Mouse (Mus musculus) heart, embryonic 14.5 days (tissue): Measurements from ENCODE around the gene Rbms3. TPM values are rescaled to one million over a fixed set of nuclear protein-coding genes. Genes with fewer than 3 reads are reported as not detected.
A peak's percentile ranks its signal among the peaks of the same experiment; 100 is the strongest.

Experiments
- ATAC-seq: fragments of 200-750 bp; cut with Nextera tagmentation; 2 replicates; pipeline ENCODE4 v1.8.0; 2017; ENCODE audit warnings: low read depth, moderate TSS enrichment; ENCODE audit not compliant: insufficient number of reproducible peaks, insufficient read depth, low FRiP score
- H3K27ac ChIP-seq, 2 experiments: fragments of 200-500 bp in 1 of 2; fragments of 300-500 bp in 1 of 2; sonication (generic) in 1 of 2; replicated peaks in 1 of 2; 2 replicates each; pipeline ENCODE4 v1.5.1; 2012 to 2014; ENCODE audit warnings: low read depth in 2 of 2, low read length in 2 of 2, control low read depth in 1 of 2, mild to moderate bottlenecking in 1 of 2, mixed read lengths in 1 of 2; ENCODE audit not compliant: control insufficient read depth in 1 of 2, insufficient read depth in 1 of 2
- H3K27me3 ChIP-seq: fragments of 300-500 bp; sonication (generic); 2 replicates; pipeline ENCODE4 v1.6.1; 2014; ENCODE audit warnings: mild to moderate bottlenecking, low read length, control low read depth; ENCODE audit not compliant: control insufficient read depth, insufficient read depth
- H3K36me3 ChIP-seq: fragments of 300-500 bp; sonication (generic); 2 replicates; pipeline ENCODE4 v1.6.1; 2014; ENCODE audit warnings: mild to moderate bottlenecking, control low read depth, low read length, mixed read lengths; ENCODE audit not compliant: control insufficient read depth, insufficient read depth
- H3K4me1 ChIP-seq, 2 experiments: fragments of 200-500 bp in 1 of 2; fragments of 300-500 bp in 1 of 2; sonication (generic) in 1 of 2; 2 replicates each; pipeline ENCODE4 v1.6.1; 2012 to 2014; ENCODE audit warnings: low read length in 2 of 2, control low read depth in 1 of 2, mixed read lengths in 1 of 2; ENCODE audit not compliant: control insufficient read depth in 2 of 2, insufficient read depth in 2 of 2
- H3K4me2 ChIP-seq: fragments of 300-500 bp; sonication (generic); 2 replicates; pipeline ENCODE4 v1.6.1; 2014; ENCODE audit warnings: mild to moderate bottlenecking, low read length
- H3K4me3 ChIP-seq, 2 experiments: fragments of 200-500 bp in 1 of 2; fragments of 300-500 bp in 1 of 2; sonication (generic) in 1 of 2; 2 replicates each; pipeline ENCODE4 v1.5.1; 2012 to 2014; ENCODE audit warnings: low read length in 2 of 2, mild to moderate bottlenecking in 2 of 2, control low read depth in 1 of 2, low read depth in 1 of 2, moderate library complexity in 1 of 2; ENCODE audit not compliant: control insufficient read depth in 1 of 2, insufficient read depth in 1 of 2
- H3K9ac ChIP-seq: fragments of 300-500 bp; sonication (generic); 2 replicates; pipeline ENCODE4 v1.6.1; 2014; ENCODE audit warnings: mild to moderate bottlenecking, low read length
- H3K9me3 ChIP-seq: fragments of 300-500 bp; sonication (generic); 2 replicates; pipeline ENCODE4 v1.6.1; 2016; ENCODE audit warnings: low read length, control low read depth; ENCODE audit not compliant: control insufficient read depth
- WGBS: fragments of 180-500 bp; shearing (Covaris S2); extraction: QIAGEN DNeasy Blood & Tissue Kit; methylation state at CpG from one replicate; pipeline ENCODE4 v1.1.7; 2014; 5-methylcytosine and 5-hydroxymethylcytosine counted together
- polyA plus RNA-seq: library from polyadenylated mRNA; unstranded; fragments of >200 nt; fragmentation: Nextera tagmentation; extraction: Ambion mirVana; gene quantifications from 2 replicates; pipeline ENCODE4 v1.2.1, GENCODE M21; 2014

Rbms3 gene
- polyA plus RNA-seq, 1 experiment from 2014 or later, result 39.4 TPM

- WGBS, result 19% methylated on average over 30 of the region's 30 CpGs
- peak; percentile 83 for ATAC-seq
- Histone ChIP-seq H3K27ac (peak overlapping the region; percentile 51 to 83), H3K4me1 (peaks cover 7 to 29% of the 10 kb centered on the region in 2 experiments), H3K9ac (peak overlapping the region; percentile 26), H3K9me3 (peaks cover 4% of the 10 kb centered on the region; the same call in 1 of the 2 replicates), H3K36me3 (no peaks in the 10 kb centered on the region), H3K4me2 (peak overlapping the region; percentile 57), H3K27me3 (no peaks in the 10 kb centered on the region), H3K4me3 (peak overlapping the region; percentile 9 to 17; a peak in 3 of 4 replicates)
Observed at GRCm38 (mm10) chr9:116873033-116873975, 756.4 kb downstream of the Rbms3 start.

- H3K27ac ChIP-seq, result peak overlapping the region in 1 of 2 experiments; percentile 83; a peak in 2 of 4 replicates
- ATAC-seq, result no peak
- H3K4me1 ChIP-seq, result peaks cover 7 to 29% of the 10 kb centered on the region in 2 experiments
- H3K36me3 ChIP-seq, result no peaks in the 10 kb centered on the region
- peaks cover 4% of the 10 kb centered on the region; the same call in 1 of the 2 replicates for H3K9me3 ChIP-seq
- no peak overlapping the region for H3K4me3 ChIP-seq
- 61% methylated on average over 6 of the region's 6 CpGs for WGBS
- no peak overlapping the region for H3K4me2 ChIP-seq
- no peak overlapping the region for H3K9ac ChIP-seq
- H3K27me3 ChIP-seq, result no peaks in the 10 kb centered on the region
Observed at GRCm38 (mm10) chr9:116872346-116872745, 757.4 kb downstream of the Rbms3 start.

- H3K4me2 ChIP-seq, result no peak overlapping the region
- H3K9ac ChIP-seq, result no peak overlapping the region
- peaks cover 4% of the 10 kb centered on the region; the same call in 1 of the 2 replicates for H3K9me3 ChIP-seq
- H3K4me1 ChIP-seq, result peaks cover 7 to 29% of the 10 kb centered on the region in 2 experiments
- H3K27ac ChIP-seq, result no peak overlapping the region
- H3K4me3 ChIP-seq, result no peak overlapping the region
- H3K27me3 ChIP-seq, result no peaks in the 10 kb centered on the region
- ATAC-seq, result no peak
- WGBS, result 80% methylated on average over 5 of the region's 5 CpGs
- no peaks in the 10 kb centered on the region for H3K36me3 ChIP-seq
Observed at GRCm38 (mm10) chr9:116871576-116871975, 758.1 kb downstream of the Rbms3 start.

- Histone ChIP-seq H3K36me3 (no peaks in the 10 kb centered on the region), H3K27ac (no peak overlapping the region), H3K9me3 (peaks cover 4% of the 10 kb centered on the region; the same call in 1 of the 2 replicates), H3K9ac (no peak overlapping the region), H3K27me3 (no peaks in the 10 kb centered on the region), H3K4me1 (peaks cover 3 to 9% of the 10 kb centered on the region in 2 experiments), H3K4me2 (no peak overlapping the region), H3K4me3 (no peak overlapping the region)
- WGBS, result 91% methylated on average over 7 of the region's 7 CpGs
- ATAC-seq, result no peak
Observed at GRCm38 (mm10) chr9:116866060-116866459, 763.7 kb downstream of the Rbms3 start.

- H3K27me3 ChIP-seq, result no peaks in the 10 kb centered on the region
- H3K4me1 ChIP-seq, result peaks cover 3 to 9% of the 10 kb centered on the region in 2 experiments
- no peak overlapping the region for H3K4me2 ChIP-seq
- 18% methylated on average over 4 of the region's 4 CpGs for WGBS
- no peak for ATAC-seq
- peak overlapping the region; percentile 25; the same call in 1 of the 2 replicates for H3K9ac ChIP-seq
- H3K9me3 ChIP-seq, result peaks cover 4% of the 10 kb centered on the region; the same call in 1 of the 2 replicates
- H3K27ac ChIP-seq, result peak overlapping the region; percentile 11 to 59; a peak in 2 of 4 replicates
- H3K4me3 ChIP-seq, result no peak overlapping the region
- H3K36me3 ChIP-seq, result no peaks in the 10 kb centered on the region
Observed at GRCm38 (mm10) chr9:116863626-116864025, 766.1 kb downstream of the Rbms3 start.

GRCm38 (mm10) chr9:116862341-116862740 is 767.4 kb downstream of the Rbms3 start:
- H3K4me3 ChIP-seq, result no peak overlapping the region
- H3K27me3 ChIP-seq, result no peaks in the 10 kb centered on the region
- H3K9ac ChIP-seq, result no peak overlapping the region
- no peaks in the 10 kb centered on the region for H3K36me3 ChIP-seq
- H3K4me2 ChIP-seq, result no peak overlapping the region
- ATAC-seq, result no peak
- H3K27ac ChIP-seq, result no peak overlapping the region
- WGBS, result 88% methylated on average over 3 of the region's 3 CpGs
- peaks cover 4% of the 10 kb centered on the region; the same call in 1 of the 2 replicates for H3K9me3 ChIP-seq
- peaks cover 3 to 9% of the 10 kb centered on the region in 2 experiments for H3K4me1 ChIP-seq

GRCm38 (mm10) chr9:116857861-116858595 is 771.7 kb downstream of the Rbms3 start:
- H3K27ac ChIP-seq, result no peak overlapping the region
- ATAC-seq, result no peak
- no peak overlapping the region for H3K9ac ChIP-seq
- no peak overlapping the region for H3K4me2 ChIP-seq
- H3K36me3 ChIP-seq, result no peaks in the 10 kb centered on the region
- H3K4me1 ChIP-seq, result 0 out of 4 replicates have a peak, but pooled peaks cover 0 to 7% of the 10 kb centered on the region in 2 experiments
- no peaks in the 10 kb centered on the region for H3K9me3 ChIP-seq
- 80% methylated on average over 6 of the region's 6 CpGs for WGBS
- no peak overlapping the region for H3K4me3 ChIP-seq
- no peaks in the 10 kb centered on the region for H3K27me3 ChIP-seq
